Mouse (Mus musculus) brain, embryonic 14.5 days (tissue): ENCODE measurements at regions not wholly inside any gene's neighbourhood (a gene's known extent, or its start where the extent isn't known, plus 50 kb on each side); places are given as distances from the start of the nearest gene placed in this dataset.

Experiments used
- CTCF ChIP-seq: fragments of 200-500 bp; IDR thresholded peaks from 2 replicates; pipeline ENCODE4 v1.5.1; 2012; ENCODE audit warnings: inconsistent platforms, mild to moderate bottlenecking, moderate library complexity, borderline replicate concordance; ENCODE audit not compliant: insufficient read depth, insufficient read length; ENCODE audit errors: extremely low read depth
- POLR2A ChIP-seq: fragments of 200-500 bp; IDR thresholded peaks from 2 replicates; pipeline ENCODE4 v1.6.1; 2012; ENCODE audit warnings: mild to moderate bottlenecking, inconsistent platforms, borderline replicate concordance; ENCODE audit not compliant: poor library complexity, insufficient read depth, insufficient read length, severe bottlenecking; ENCODE audit errors: extremely low read depth

GRCm38 (mm10) chr10:17077580-17077979 is 645.4 kb upstream of the Cited2 start:
- TF ChIP-seq POLR2A (no peak), CTCF (no peak)
